Mouse (Mus musculus): Measurements from ENCODE around the gene Tnfrsf13c. TPM values are rescaled to one million over a fixed set of nuclear protein-coding genes. Genes with fewer than 3 reads are reported as not detected.
A peak's percentile ranks its signal among the peaks of the same experiment; 100 is the strongest.

Tnfrsf13c gene
- total RNA-seq, 1 experiment from 2014 or later, result 1.0 TPM

GRCm38 (mm10) chr15:82229542-82230045 lies 5.4 kb upstream of the Tnfrsf13c start:
- DNase-seq, result no peak

GRCm38 (mm10) chr15:82225769-82226168 lies 1.6 kb upstream of the Tnfrsf13c start:
- DNase-seq, result no peak

GRCm38 (mm10) chr15:82224602-82225215 lies 540 bp upstream of the Tnfrsf13c start:
- DNase-seq, result no peak

GRCm38 (mm10) chr15:82223251-82223650 lies 918 bp downstream of the Tnfrsf13c start:
- DNase-seq, result no peak

- DNase-seq, result no peak
Measured at GRCm38 (mm10) chr15:82221104-82221860, 2.9 kb downstream of the Tnfrsf13c start.

GRCm38 (mm10) chr15:82220003-82220675 lies 4.0 kb downstream of the Tnfrsf13c start:
- DNase-seq, result no peak

GRCm38 (mm10) chr15:82218778-82219666 lies 5.1 kb downstream of the Tnfrsf13c start:
- DNase-seq, result peak; percentile 45

GRCm38 (mm10) chr15:82217980-82218379 lies 6.2 kb downstream of the Tnfrsf13c start:
- no peak for DNase-seq

- no peak for DNase-seq
Measured at GRCm38 (mm10) chr15:82217039-82217438, 7.1 kb downstream of the Tnfrsf13c start.

GRCm38 (mm10) chr15:82216142-82216827 lies 7.9 kb downstream of the Tnfrsf13c start:
- no peak for DNase-seq

- DNase-seq, result no peak
Measured at GRCm38 (mm10) chr15:82215332-82216046, 8.7 kb downstream of the Tnfrsf13c start.

GRCm38 (mm10) chr15:82213222-82213621 lies 10.9 kb downstream of the Tnfrsf13c start:
- DNase-seq, result no peak

- DNase-seq, result no peak
Measured at GRCm38 (mm10) chr15:82212752-82213063, 11.5 kb downstream of the Tnfrsf13c start, which contains the start of gene Shisa8. TSS of gene Shisa8 (minus strand) at chr15:82212815.

GRCm38 (mm10) chr15:82211911-82212751 lies 12.0 kb downstream of the Tnfrsf13c start:
- DNase-seq, result peak; percentile 47

GRCm38 (mm10) chr15:82211281-82211680 lies 12.9 kb downstream of the Tnfrsf13c start:
- no peak for DNase-seq

- DNase-seq, result no peak
Measured at GRCm38 (mm10) chr15:82210801-82211200, 13.4 kb downstream of the Tnfrsf13c start.

GRCm38 (mm10) chr15:82209295-82210050 lies 14.7 kb downstream of the Tnfrsf13c start:
- no peak for DNase-seq

GRCm38 (mm10) chr15:82208307-82208706 lies 15.9 kb downstream of the Tnfrsf13c start:
- no peak for DNase-seq

All from adrenal gland, postnatal 14 days (tissue).